Mouse (Mus musculus) gastrocnemius, adult 2 months (tissue): Measurements from ENCODE around the gene Ankrd9. TPM values are rescaled to one million over a fixed set of nuclear protein-coding genes. Genes with fewer than 3 reads are reported as not detected.
A peak's percentile ranks its signal among the peaks of the same experiment; 100 is the strongest.

ENCODE experiments used
- DNase-seq: peaks from one replicate; pipeline ENCODE4 v3.0.0; 2022
- H3K27ac ChIP-seq: fragments of 200-600 bp; 2 replicates; pipeline ENCODE4 v1.8.1; 2022; ENCODE audit warnings: mild to moderate bottlenecking
- H3K4me3 ChIP-seq: fragments of 200-600 bp; 2 replicates; pipeline ENCODE4 v1.8.1; 2022; ENCODE audit warnings: mild to moderate bottlenecking, moderate library complexity
- CTCF ChIP-seq: fragments of 200-600 bp; IDR thresholded peaks from 2 replicates; pipeline ENCODE4 v1.8.1; 2022; ENCODE audit warnings: antibody characterized with exemption, mild to moderate bottlenecking, moderate library complexity
- intact Hi-C: fragments of 180-260 bp; cut with DNase I; formaldehyde crosslinking; loops from one replicate; pipeline ENCODE4 v1.15.1; 2025
- total RNA-seq, 2 experiments: library from RNA; stranded (reverse); gene quantifications; 2 replicates each; pipeline ENCODE4 v1.2.3; 2021

Gene Ankrd9
- total RNA-seq, 2 experiments from 2014 or later, result 150 to 203 TPM

- H3K27ac ChIP-seq, result peak overlapping the region; percentile 100
- peak overlapping the region; percentile 78 for H3K4me3 ChIP-seq
- peak; percentile 25 for DNase-seq
- intact Hi-C loops, result no loop called here
- no peak for TF ChIP-seq CTCF
Measured at GRCm38 (mm10) chr12:110973829-110974228, 5.0 kb downstream of the Ankrd9 start.

GRCm38 (mm10) chr12:110971972-110972371 lies 6.9 kb downstream of the Ankrd9 start:
- Histone ChIP-seq H3K27ac (peak overlapping the region; percentile 10; the same call in 1 of the 2 replicates), H3K4me3 (no peak overlapping the region)
- DNase-seq, result no peak
- intact Hi-C loops, result no loop called here
- no peak for TF ChIP-seq CTCF

- no peak for TF ChIP-seq CTCF
- H3K27ac ChIP-seq, result peak overlapping the region; percentile 16; the same call in 1 of the 2 replicates
- intact Hi-C loops, result no loop called here
- H3K4me3 ChIP-seq, result no peak overlapping the region
- DNase-seq, result no peak
Measured at GRCm38 (mm10) chr12:110970408-110970807, 8.4 kb downstream of the Ankrd9 start.

GRCm38 (mm10) chr12:110967146-110967545 lies 11.7 kb downstream of the Ankrd9 start:
- intact Hi-C loops, result no loop called here
- no peak for TF ChIP-seq CTCF
- peak; percentile 22 for DNase-seq
- no peak overlapping the region for H3K4me3 ChIP-seq
- peak overlapping the region; percentile 32 for H3K27ac ChIP-seq

GRCm38 (mm10) chr12:110966079-110966478 lies 12.8 kb downstream of the Ankrd9 start:
- intact Hi-C loops, result no loop called here
- TF ChIP-seq CTCF, result no peak
- H3K27ac ChIP-seq, result no peak overlapping the region
- no peak overlapping the region for H3K4me3 ChIP-seq
- DNase-seq, result no peak

- intact Hi-C loops, result no loop called here
- no peak for TF ChIP-seq CTCF
Measured at GRCm38 (mm10) chr12:110965500-110965899, 13.3 kb downstream of the Ankrd9 start.

GRCm38 (mm10) chr12:110961973-110962372 lies 16.9 kb downstream of the Ankrd9 start:
- DNase-seq, result no peak
- intact Hi-C loops, result no loop called here
- H3K4me3 ChIP-seq, result no peak overlapping the region
- no peak for TF ChIP-seq CTCF
- H3K27ac ChIP-seq, result no peak overlapping the region

More at GRCm38 (mm10) chr12:110965500-110965899, 13.3 kb downstream of the Ankrd9 start:
- Histone ChIP-seq H3K4me3 (no peak overlapping the region), H3K27ac (no peak overlapping the region)
- DNase-seq, result no peak

- no peak for TF ChIP-seq CTCF
- Histone ChIP-seq H3K4me3 (no peak overlapping the region), H3K27ac (no peak overlapping the region)
- DNase-seq, result no peak
- intact Hi-C loops, result no loop called here
Measured at GRCm38 (mm10) chr12:110954351-110954991, 24.4 kb downstream of the Ankrd9 start.

- no peak for TF ChIP-seq CTCF
- H3K27ac ChIP-seq, result no peak overlapping the region
- no peak for DNase-seq
- intact Hi-C loops, result no loop called here
- no peak overlapping the region for H3K4me3 ChIP-seq
Measured at GRCm38 (mm10) chr12:110953900-110954299, 24.9 kb downstream of the Ankrd9 start.

GRCm38 (mm10) chr12:110953443-110953842 lies 25.4 kb downstream of the Ankrd9 start:
- no peak overlapping the region for H3K27ac ChIP-seq
- TF ChIP-seq CTCF, result no peak
- intact Hi-C loops, result no loop called here
- no peak for DNase-seq
- no peak overlapping the region for H3K4me3 ChIP-seq

GRCm38 (mm10) chr12:110952628-110953385 lies 26.0 kb downstream of the Ankrd9 start:
- no peak for DNase-seq
- no peak for TF ChIP-seq CTCF
- Histone ChIP-seq H3K27ac (no peak overlapping the region), H3K4me3 (no peak overlapping the region)
- intact Hi-C loops, result no loop called here

GRCm38 (mm10) chr12:110951236-110951635 lies 27.6 kb downstream of the Ankrd9 start:
- no peak overlapping the region for H3K27ac ChIP-seq
- no peak overlapping the region for H3K4me3 ChIP-seq
- TF ChIP-seq CTCF, result no peak
- intact Hi-C loops, result no loop called here
- DNase-seq, result no peak

- H3K27ac ChIP-seq, result peak overlapping the region; percentile 91
- DNase-seq, result no peak
- no peak overlapping the region for H3K4me3 ChIP-seq
- intact Hi-C loops, result no loop called here
- no peak for TF ChIP-seq CTCF
Measured at GRCm38 (mm10) chr12:110950151-110950550, 28.7 kb downstream of the Ankrd9 start.

- DNase-seq, result peak; percentile 69
- Histone ChIP-seq H3K4me3 (no peak overlapping the region), H3K27ac (peak overlapping the region; percentile 91)
- no peak for TF ChIP-seq CTCF
- intact Hi-C loops, result loop anchor here (2.0 kb wide), 1 partner anchor 29 kb away; the partner anchor contains the start of gene Ankrd9
Measured at GRCm38 (mm10) chr12:110949410-110949809, 29.4 kb downstream of the Ankrd9 start.
